Mouse (Mus musculus): ENCODE measurements around the gene Tmem156. TPM values are rescaled to one million over a fixed set of nuclear protein-coding genes. Genes with fewer than 3 reads are reported as not detected.
A peak's percentile ranks its signal among the peaks of the same experiment; 100 is the strongest.

Tmem156 gene
- polyA plus RNA-seq, 1 experiment from 2014 or later, result 0.45 TPM

DNA sequence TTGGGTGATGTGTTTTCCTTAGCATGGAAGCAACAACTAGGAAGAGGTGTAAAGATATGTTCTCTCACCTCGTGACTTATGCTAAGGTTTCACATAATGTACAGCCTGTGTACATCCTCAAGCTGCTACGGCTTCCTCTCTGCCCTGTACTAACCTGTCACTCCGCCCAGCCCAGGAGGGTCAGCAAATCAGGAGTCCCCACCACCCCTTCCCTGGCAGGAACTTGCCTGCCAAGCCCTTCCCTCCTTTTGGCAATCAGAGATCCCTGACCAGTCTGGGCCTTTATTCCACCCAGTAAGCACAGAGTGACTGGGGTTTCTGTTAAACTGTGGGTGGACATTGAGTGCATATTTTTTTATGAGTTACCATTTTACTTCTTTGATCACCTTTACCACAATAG is 76.4 kb downstream of the Tmem156 start:
- 91% methylated on average over 3 of the region's 3 CpGs for WGBS
- no peak overlapping the region for H3K27ac ChIP-seq (replicated peaks; ENCODE audit: low read depth, low read length)
- H3K4me1 ChIP-seq (ENCODE audit: control insufficient read depth, insufficient read depth, low read length), result no peaks in the 10 kb centered on the region
- no peak overlapping the region for H3K4me3 ChIP-seq (ENCODE audit: low read depth, low read length)
- no peaks in the 10 kb centered on the region for H3K27me3 ChIP-seq (replicated peaks; ENCODE audit: control insufficient read depth, insufficient read depth, low read length)
- H3K9me3 ChIP-seq (ENCODE audit: control insufficient read depth, low read length), result no peaks in the 10 kb centered on the region
- no peak overlapping the region for H3K9ac ChIP-seq (ENCODE audit: low read depth, low read length)
- peaks cover 58% of the 10 kb centered on the region for H3K36me3 ChIP-seq (ENCODE audit: control insufficient read depth, insufficient read depth, low read length)
- DNase-seq (ENCODE audit: low spot score) (no peak), ATAC-seq (ENCODE audit: low read depth) (no peak)
- no peak overlapping the region for H3K4me2 ChIP-seq (ENCODE audit: low read depth, low read length)

- 78% methylated on average over 7 of the region's 7 CpGs for WGBS
- Histone ChIP-seq H3K4me2 (ENCODE audit: low read depth, low read length) (no peak overlapping the region), H3K27ac (replicated peaks; ENCODE audit: low read depth, low read length) (no peak overlapping the region), H3K27me3 (replicated peaks; ENCODE audit: control insufficient read depth, insufficient read depth, low read length) (no peaks in the 10 kb centered on the region), H3K4me1 (ENCODE audit: control insufficient read depth, insufficient read depth, low read length) (no peaks in the 10 kb centered on the region), H3K4me3 (ENCODE audit: low read depth, low read length) (no peak overlapping the region), H3K9me3 (ENCODE audit: control insufficient read depth, low read length) (peaks cover 6% of the 10 kb centered on the region; the same call in 1 of the 2 replicates), H3K9ac (ENCODE audit: low read depth, low read length) (no peak overlapping the region), H3K36me3 (ENCODE audit: control insufficient read depth, insufficient read depth, low read length) (peaks cover 60% of the 10 kb centered on the region)
- no peak for ATAC-seq (ENCODE audit: low read depth)
- DNase-seq (ENCODE audit: low spot score), result no peak
Observed at GRCm38 (mm10) chr5:65011901-65012573, 79.9 kb downstream of the Tmem156 start.

DNA sequence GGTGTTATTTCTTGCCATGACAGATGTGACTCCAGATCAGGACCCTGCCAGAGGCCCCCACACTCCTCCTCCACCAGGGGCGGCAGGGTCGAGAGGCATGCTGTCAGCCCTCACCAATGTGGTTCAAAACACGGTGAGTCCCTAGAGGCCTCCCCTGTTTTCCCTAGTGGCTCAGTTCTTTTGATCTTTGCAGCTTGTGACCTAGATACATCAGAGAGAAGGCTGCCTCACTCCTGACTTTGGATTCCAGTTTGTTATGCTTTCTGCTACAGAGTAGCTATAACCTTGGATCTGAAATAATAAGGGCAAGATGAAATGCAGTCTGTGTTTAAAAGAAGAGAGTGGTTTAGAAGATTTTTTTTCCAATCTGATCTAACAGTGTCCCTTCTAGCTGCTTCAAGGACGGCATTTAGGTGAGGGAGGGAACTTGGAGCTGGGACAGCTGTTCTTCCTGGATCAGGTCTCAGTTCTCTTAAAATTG is 85.9 kb downstream of the Tmem156 start:
- H3K27me3 ChIP-seq (replicated peaks; ENCODE audit: control insufficient read depth, insufficient read depth, low read length), result no peaks in the 10 kb centered on the region
- H3K27ac ChIP-seq (replicated peaks; ENCODE audit: low read depth, low read length), result 0 out of 2 replicates have a peak overlapping the region, but pooled peaks have one; percentile 13
- peaks cover 6% of the 10 kb centered on the region; the same call in 1 of the 2 replicates for H3K9me3 ChIP-seq (ENCODE audit: control insufficient read depth, low read length)
- WGBS, result 33% methylated on average over 4 of the region's 4 CpGs
- ATAC-seq (ENCODE audit: low read depth) (peak; percentile 53), DNase-seq (ENCODE audit: low spot score) (peak; percentile 37)
- H3K9ac ChIP-seq (ENCODE audit: low read depth, low read length), result no peak overlapping the region
- H3K36me3 ChIP-seq (ENCODE audit: control insufficient read depth, insufficient read depth, low read length), result peaks cover 46% of the 10 kb centered on the region
- no peak overlapping the region for H3K4me3 ChIP-seq (ENCODE audit: low read depth, low read length)
- no peak overlapping the region for H3K4me2 ChIP-seq (ENCODE audit: low read depth, low read length)
- H3K4me1 ChIP-seq (ENCODE audit: control insufficient read depth, insufficient read depth, low read length), result no peaks in the 10 kb centered on the region

DNA sequence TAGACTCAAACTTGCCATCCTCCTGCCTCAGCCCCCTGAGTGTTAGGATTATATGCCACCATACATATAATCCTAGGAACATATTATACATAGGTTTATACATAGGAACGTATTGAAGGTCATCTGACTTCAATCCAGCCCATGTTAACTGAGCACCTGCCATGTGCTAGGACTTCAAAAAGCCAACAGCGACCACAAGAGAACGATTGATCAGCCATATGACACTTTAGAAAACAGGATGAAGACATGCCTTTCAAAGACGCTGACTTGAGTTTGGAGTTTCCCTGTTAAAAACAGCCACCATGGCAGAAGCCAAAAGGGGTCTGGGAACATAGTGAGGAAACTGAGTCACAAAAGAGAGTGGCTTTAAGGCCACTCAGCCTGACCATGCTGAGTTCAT is 86.7 kb downstream of the Tmem156 start:
- DNase-seq (ENCODE audit: low spot score) (no peak), ATAC-seq (ENCODE audit: low read depth) (no peak; the same call in 1 of the 2 replicates)
- whole genome bisulfite sequencing, result 92% methylated on average over 4 of the region's 4 CpGs
- H3K9me3 ChIP-seq (ENCODE audit: control insufficient read depth, low read length), result peaks cover 4% of the 10 kb centered on the region; the same call in 1 of the 2 replicates
- no peak overlapping the region for H3K27ac ChIP-seq (replicated peaks; ENCODE audit: low read depth, low read length)
- no peak overlapping the region for H3K4me3 ChIP-seq (ENCODE audit: low read depth, low read length)
- no peak overlapping the region for H3K4me2 ChIP-seq (ENCODE audit: low read depth, low read length)
- no peaks in the 10 kb centered on the region for H3K4me1 ChIP-seq (ENCODE audit: control insufficient read depth, insufficient read depth, low read length)
- no peak overlapping the region for H3K9ac ChIP-seq (ENCODE audit: low read depth, low read length)
- H3K36me3 ChIP-seq (ENCODE audit: control insufficient read depth, insufficient read depth, low read length), result peaks cover 38% of the 10 kb centered on the region
- H3K27me3 ChIP-seq (replicated peaks; ENCODE audit: control insufficient read depth, insufficient read depth, low read length), result no peaks in the 10 kb centered on the region

Other genes with a start within 250 kb of the Tmem156 start
- gene Tlr1, start 158.6 kb downstream of the Tmem156 start, polyA plus RNA-seq (2014; fragmentation: Nextera tagmentation; extraction: Ambion mirVana), result 1.4 TPM in 2 replicates
- 1.6 and 1.7 TPM in 2 replicates for gene Tlr6, start 132.0 kb downstream of the Tmem156 start, polyA plus RNA-seq (2014; fragmentation: Nextera tagmentation; extraction: Ambion mirVana)
- gene Fam114a1, start 122.1 kb downstream of the Tmem156 start, polyA plus RNA-seq (2014; fragmentation: Nextera tagmentation; extraction: Ambion mirVana), result 59.2 and 60.6 TPM in 2 replicates
- gene Klhl5, start 15.4 kb upstream of the Tmem156 start, polyA plus RNA-seq (2014; fragmentation: Nextera tagmentation; extraction: Ambion mirVana), result 25.0 and 26.3 TPM in 2 replicates
- 8.7 and 11.8 TPM in 2 replicates for gene Wdr19, start 107.6 kb upstream of the Tmem156 start, polyA plus RNA-seq (2014; fragmentation: Nextera tagmentation; extraction: Ambion mirVana)
- gene Rfc1, start 243.5 kb upstream of the Tmem156 start, polyA plus RNA-seq (2014; fragmentation: Nextera tagmentation; extraction: Ambion mirVana), result 84.2 and 84.8 TPM in 2 replicates